Mouse (Mus musculus) layer of hippocampus, adult 8-10 months (tissue): ENCODE results near the gene Ppox. TPM values are rescaled to one million over a fixed set of nuclear protein-coding genes. Genes with fewer than 3 reads are reported as not detected.

ENCODE experiments used
- DNase-seq, 2 experiments: peaks; one replicate each; pipeline ENCODE4 v3.0.0; 2022; ENCODE audit warnings: low spot score in 2 of 2
- total RNA-seq, 4 experiments: library from RNA; stranded (reverse); gene quantifications; 2 replicates each; pipeline ENCODE4 v1.2.4; 2022

The Ppox gene
- total RNA-seq, 4 experiments from 2014 or later: 28.5 to 37.1 (median 33.3) TPM

DNA sequence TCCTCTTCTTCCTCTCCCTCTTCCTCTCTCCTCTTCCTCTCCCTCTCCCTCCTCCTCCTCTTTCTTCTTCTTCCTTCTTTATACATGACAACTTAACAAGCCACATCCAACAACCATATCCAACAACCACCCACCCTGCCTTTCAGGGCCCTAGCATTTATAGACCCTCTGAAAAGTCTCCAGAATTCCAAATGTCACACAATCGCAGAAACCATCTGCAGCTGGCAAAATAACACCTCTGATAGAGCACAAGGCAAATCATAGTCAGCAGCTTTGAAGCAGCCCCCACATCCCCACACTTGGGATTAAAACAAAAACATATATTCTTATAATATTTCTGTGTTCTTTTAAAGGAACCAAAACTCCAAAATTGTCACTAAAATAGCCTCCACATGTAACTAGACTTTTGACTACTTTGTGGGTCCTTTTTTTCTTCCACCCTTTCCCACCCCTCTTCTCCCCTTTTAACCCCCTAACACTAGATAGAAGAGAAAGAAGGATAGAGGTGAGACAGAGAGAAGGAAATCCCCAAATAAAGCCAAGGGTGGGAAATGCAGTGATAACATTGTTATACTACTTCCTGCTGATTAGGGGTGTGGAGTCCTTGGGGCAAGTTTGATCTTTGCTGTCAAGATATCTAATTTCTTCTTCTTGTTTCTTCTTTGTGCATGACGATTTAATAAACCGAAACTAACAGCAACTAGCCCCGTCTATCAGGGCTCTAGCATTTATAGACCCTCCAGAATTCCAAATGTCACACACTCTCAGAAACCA is 14.8 kb downstream of the Ppox start:
- no peak for DNase-seq

DNA sequence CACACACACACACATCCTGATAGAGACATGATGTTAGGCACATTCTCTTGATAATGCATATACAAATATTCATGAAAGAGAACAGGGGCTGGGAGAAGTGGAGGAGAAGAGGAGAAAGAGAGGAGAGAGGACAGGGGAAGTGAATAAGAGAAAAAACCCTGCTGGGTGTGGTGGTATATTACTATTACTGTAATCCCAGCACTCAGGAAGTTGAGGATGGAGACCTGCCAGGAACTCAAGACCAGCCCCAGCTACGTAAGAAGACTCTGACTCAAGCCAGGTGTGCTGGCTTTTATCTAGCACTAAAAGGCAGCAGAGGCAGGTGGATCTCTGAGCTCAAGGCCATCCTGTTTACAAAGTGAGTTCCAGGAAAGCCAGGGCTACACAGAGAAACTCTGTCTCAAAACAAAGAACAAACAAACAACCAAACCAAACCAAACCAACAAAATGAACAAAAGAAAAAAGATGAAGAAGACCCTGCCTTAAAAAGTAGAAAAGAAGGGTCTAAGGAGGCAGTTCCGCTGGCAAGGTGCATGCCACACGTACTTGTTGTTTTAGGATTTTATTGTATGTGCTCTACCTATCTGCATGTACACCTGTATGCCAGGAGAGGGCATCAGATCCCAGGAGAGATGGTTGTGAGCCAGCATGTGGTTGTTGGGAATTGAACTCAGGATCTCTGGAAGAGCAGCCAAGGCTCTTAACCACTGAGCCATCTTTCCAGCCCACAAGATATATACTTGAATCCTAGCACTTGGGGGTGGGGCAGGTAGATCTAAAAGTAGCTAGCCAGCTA is 17.1 kb downstream of the Ppox start:
- DNase-seq: no peak

DNA sequence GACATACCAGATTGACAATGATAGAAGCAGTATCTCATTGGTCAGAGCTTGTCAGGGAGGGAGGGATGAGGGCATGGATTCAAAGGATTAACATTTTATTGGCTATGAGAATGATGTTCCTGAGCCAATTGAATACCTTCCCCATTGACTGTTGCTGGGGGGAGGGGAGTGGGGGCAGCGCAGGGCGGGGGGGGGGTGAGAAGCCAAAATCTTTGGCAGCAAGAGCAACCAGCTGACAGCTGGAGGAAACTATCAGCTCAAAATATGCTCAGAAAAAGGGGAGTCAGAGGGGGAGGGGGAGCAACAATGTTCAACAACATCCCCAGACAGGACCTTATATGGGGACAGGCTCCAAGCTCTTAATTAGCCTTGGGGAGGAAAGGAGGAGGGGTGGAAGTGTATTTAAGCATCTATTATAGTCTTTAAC is 17.8 kb downstream of the Ppox start:
- DNase-seq: no peak

DNA sequence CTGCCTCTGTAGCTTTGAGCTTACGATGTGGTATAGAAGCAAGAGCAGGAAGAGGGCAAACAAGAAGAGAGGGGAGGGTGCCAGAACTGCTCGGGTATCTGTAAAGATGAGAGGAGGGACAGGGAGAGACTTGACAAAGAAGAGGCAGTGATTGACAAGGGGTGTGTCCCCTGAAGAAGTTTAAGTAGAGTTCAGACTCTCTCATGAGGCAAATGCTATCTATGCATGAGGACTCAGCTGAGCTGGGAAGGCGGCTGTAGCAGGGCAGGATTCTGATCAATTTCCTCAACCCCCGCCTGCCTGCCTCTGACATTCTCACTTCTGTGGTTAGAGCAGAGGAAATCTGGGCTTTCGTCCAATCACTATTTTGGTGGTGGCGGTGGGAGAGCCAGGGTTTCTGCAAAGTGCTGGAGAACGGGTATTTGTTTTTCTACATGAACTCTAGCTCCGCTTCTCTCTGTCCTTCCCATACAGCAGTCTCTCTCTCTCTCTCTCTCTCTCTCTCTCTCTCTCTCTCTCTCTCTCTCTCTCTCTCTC is 18.3 kb downstream of the Ppox start:
- peak; percentile 86 to 89 for DNase-seq

DNA sequence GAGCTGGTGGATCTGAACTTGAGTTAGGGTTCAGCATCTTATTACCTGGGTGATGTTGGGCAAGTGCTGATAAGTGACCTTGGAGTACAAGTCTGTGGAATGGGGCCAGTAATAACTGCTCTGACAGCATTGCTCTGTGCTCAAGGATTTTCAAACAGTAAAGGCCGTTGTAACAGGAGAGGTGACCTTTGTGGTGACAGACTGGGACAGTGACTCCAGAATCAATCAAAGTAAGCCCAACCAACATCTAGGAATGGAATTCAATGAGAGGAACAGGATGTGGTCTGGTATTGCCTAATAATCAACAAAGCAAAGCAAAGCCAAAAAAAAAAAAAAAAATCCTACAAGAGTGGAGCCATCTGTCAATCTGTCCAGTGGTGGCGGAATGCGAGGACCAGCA is 20.7 kb downstream of the Ppox start:
- no peak for DNase-seq

DNA sequence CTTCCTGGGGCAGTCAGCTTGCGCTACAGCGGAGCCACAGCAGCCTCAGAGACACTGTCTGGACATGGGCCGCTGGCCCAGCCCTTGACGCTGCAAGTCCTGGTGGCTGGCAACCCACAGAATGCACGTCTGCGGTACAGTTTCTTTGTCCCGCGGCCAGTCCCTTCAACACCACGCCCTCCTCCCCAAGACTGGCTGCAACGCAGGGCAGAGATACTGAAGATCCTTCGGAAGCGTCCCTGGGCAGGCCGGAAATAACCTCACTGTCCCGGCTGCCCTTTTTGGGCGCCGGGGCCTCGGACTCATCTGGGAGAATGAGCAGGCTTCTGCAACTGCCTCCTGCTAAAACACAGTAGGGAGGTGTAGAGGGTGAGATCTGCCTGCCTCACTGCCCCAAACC is 22.1 kb downstream of the Ppox start:
- DNase-seq: no peak

DNA sequence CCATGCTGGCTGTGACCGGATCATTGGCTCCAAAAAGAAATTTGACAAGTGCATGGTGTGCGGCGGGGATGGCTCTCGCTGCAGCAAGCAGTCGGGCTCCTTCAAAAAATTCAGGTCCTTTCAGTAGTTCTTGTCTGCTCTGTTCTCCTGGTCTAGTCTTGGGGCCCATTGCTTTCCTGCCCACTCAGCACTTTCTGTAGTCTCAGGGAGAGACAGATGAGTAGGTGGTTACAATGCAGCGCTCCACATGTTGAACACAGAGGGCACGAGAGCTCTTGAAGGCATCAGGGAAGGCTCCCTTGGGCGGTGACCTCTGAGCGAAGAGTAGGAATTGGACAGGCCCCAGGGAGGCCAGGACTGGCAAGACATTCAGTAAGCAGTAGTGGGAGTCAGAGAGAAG is 23.2 kb downstream of the Ppox start:
- no peak for DNase-seq

DNA sequence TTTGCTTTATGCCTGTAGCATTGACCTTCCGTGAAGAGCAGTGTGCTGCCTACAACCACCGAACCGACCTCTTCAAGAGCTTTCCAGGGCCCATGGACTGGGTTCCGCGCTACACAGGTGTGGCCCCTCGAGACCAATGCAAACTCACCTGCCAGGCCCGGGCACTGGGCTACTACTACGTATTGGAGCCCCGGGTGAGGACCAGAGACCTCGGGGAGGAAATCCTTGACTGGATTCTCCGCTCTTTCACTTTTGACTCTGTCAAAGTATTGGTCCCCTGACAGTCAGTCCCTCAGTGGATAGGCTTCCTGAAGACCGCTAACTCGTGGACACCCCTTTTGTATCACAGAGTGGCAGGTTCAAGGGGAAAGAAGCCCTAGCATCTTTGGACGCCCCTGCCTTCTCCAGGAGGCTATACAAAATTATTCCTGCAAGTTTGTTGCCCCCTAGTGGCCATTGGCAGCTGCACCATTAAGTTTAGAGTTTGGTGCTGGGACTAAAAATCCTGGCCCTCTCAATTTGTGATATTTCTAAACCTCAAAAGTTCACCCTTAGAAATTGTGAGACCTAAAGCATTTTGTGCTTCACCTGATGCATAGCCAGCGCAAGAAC is 23.9 kb downstream of the Ppox start:
- DNase-seq: peak in 1 of 2 experiments; percentile 68

DNA sequence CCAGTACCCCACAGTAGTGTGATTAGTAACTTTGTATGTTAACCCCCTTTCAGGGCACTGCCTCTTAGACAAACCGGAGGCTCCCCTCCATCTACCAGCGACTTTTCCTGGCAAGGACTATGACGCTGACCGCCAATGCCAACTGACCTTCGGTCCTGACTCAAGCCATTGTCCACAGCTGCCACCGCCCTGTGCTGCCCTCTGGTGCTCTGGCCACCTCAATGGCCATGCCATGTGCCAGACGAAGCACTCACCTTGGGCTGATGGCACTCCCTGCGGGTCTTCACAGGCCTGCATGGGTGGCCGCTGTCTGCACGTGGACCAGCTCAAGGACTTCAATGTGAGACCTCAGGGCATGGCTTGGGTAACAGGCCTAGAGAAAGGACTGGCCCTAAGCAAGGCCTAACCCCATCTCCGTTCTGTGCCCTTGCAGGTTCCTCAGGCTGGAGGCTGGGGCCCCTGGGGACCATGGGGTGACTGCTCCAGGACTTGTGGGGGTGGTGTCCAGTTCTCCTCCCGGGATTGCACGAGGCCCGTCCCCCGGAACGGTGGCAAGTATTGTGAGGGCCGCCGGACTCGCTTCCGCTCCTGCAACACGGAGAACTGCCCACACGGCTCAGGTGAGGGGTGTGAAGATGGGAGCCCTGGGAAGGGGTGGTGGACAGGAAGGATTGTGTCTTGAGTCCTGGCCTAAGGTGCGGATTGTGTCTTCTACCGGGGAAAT is 24.7 kb downstream of the Ppox start:
- no peak for DNase-seq

DNA sequence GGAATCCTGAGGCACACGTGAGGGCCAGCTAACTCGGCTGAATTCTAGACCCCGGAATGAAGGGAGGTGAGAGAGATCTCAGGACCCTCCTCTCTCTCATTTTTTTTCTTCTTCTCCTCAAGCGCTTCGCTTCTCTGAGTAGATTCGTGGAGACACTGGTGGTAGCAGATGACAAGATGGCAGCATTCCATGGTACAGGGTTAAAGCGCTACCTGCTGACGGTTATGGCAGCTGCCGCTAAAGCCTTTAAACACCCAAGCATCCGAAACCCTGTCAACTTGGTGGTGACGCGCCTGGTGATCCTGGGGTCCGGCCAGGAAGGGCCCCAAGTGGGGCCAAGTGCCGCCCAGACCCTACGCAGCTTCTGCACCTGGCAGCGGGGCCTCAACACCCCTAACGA is 28.6 kb downstream of the Ppox start:
- DNase-seq: no peak

DNA sequence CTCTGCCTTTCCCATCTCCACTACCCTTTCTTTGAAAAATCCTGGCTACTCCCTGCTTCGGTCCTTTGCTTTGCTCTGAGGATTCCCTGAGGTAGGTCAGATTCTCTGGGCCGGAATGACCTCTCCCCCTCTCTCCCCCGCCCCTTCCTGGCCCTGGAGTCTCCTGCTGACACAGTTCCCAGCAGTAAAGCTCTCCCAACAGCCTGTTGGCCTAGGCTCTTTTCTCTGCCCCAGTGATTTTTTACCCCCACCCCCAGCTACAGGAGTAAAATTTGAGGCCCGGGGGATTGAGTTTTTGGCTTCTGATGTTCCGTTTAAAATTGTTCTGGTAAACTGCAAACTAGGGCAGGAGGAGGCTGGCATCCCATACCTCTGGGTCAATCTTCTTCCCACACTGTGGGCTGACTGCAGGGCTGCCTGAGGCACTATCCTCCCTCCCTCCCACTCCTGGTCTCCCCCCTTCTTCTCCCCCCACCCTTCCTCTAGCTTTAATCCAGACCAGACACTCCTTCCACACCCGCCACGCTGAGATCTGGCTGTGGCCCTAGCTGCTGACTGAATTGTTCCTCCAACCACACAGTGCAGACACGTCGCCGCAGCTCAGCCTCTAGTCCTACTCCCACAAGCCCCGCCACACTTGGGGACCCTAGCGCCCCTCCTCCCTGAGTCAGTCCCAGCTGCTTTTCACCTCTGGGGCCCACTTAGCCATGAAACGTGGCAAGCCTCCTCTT is 29.2 kb downstream of the Ppox start:
- DNase-seq: no peak

DNA sequence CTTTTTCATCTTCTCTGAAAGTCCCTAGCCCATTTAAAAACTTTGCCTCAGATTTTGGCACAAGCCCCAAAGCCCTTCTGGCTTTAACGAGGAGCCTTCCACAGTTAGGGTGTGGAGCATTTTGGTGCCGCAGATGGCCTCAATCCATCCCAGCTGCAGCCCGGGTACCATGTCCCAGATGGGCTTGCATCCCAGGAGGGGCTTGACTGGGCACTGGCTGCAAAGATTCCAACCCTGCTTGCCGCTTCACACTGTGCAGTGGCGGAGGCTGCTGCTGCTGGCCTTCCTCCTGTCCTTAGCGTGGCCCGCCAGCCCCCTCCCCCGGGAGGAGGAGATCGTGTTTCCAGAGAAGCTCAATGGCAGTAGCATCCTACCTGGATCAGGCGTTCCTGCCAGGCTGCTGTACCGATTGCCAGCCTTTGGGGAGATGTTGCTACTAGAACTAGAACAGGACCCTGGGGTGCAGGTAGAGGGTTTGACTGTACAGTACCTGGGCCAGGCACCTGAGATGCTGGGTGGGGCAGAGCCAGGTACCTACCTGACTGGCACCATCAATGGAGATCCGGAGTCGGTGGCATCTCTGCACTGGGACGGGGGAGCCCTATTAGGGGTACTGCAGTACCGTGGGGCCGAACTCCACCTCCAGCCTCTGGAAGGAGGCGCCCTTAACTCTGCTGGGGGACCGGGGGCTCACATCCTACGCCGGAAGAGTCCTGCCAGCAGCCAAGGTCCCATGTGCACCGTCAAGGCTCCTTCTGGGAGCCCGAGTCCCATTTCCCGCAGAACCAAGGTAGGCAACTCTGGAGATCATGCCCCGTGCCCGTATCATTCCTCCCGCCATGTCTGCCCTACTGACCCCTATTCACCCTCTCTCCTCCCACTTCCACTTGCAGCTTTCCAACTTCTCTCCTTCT is 30.0 kb downstream of the Ppox start, which contains the start of gene Ndufs2:
Ndufs2 (minus strand) TSS at position 709 of the 914 bp plus-strand sequence.
- no peak for DNase-seq

DNA sequence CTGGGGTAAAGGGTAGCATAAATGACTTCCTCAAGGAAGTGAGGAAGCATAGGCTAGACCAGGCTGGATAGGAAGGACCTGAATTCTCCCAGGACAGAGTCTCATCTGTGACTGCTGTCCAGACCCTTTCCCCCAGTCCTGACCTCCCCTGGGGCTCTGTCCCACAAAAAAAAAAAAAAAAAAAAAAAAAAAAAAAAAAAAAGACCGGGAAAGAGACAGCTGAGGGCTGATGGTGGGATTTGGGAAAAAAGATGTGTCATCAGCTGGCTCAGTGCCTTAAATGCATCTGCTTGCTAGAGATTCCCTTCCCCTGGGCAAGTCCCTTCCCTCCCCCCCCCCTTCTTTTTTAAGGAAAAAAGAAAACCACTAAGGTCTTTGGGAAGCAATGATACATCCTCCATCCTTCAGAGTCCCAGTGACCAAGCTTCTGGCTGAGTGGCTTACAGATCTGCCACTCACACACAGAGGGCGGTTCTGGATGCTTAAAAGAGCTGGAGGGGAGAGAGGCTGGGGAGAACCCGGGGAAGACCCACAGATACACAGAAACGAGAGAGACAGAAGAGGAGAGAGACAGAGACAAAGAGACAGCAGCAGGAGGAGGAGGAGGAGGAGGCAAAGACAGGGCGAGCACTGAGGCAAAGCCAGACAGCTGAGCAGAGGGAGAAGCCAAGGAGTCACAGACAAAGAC is 30.9 kb downstream of the Ppox start, which contains the start of gene Adamts4:
Adamts4 (plus strand) TSS at position 509 of the 688 bp plus-strand sequence.
- DNase-seq: peak in 1 of 2 experiments; percentile 58

DNA sequence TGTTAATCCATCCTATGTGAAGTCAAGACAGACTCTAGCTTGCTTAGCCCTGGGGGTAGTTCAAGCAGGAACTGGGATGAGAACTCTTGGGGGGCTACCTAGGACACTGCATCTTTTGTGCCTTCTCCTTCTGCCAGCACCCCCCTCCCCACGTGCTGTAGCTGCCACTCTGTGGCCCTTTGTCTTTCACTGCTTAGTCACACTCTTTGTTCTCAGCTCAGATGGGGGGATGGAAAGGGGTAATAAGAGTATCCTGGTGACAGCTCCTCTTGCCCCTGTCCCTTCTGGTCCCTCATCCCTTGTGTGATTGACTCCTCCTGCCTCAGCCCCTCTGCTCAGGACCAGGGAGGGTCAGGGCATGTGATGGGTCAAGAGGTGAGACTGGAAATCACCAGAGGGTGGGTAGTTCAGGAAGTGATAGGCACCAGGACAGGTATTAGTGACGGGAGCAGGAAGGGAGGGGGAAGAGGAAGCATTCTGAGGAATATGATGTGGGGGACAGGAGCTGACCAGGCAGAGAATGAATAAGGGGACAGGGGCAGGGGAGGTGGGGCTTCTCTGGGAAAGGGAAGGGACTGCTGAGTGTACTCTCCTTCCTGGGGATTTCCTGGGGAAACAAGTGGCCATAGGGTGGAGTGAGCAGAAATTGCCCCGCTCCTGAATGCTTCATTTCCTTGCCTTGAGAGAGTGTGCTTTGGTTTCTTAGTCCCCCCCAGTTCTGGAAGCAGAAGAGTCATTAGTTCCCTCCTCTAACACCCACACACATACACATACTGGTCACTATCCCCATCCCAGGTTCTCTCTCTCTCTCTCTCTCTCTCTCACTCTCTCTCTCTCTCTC is 32.4 kb downstream of the Ppox start:
- DNase-seq: peak in 1 of 2 experiments; percentile 65

DNA sequence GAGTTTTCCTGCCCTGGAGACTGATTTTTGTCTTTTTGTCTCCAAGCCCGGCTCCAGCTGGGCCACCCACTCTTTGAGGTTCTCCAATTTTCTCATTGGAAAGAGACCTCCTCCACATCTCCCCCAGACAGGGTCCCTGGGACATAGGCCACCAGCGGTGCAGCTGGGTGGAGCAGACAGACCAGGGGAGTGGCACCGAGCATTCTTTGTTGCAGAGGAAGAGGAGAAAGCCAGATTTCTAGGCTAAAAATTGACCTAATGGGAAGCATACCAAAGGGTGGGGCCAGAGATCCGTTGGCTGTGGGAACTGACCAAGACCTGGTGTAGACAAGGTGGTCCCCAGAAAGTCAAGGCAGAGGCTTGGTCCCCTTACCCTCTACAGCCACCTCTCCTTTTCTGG is 33.1 kb downstream of the Ppox start:
- DNase-seq: no peak

DNA sequence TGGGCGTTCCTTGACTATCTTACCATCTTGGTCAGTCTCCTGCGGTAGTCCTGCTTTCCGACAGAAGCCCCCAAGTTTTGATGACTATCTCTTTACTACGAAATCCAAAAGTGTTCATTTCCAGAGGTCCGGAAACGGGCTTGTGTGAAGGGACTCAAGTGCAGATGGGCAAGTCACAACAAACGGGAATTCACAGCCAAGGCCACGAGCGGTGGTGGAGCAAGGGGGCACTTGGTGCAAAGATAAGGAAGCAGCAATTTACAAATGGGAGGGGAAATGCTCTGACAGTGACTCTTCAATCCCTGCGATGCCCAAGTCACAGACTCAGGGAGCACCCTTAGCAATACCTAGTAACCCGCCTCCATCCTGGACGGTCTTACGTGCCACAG is 33.5 kb downstream of the Ppox start:
- no peak for DNase-seq

DNA sequence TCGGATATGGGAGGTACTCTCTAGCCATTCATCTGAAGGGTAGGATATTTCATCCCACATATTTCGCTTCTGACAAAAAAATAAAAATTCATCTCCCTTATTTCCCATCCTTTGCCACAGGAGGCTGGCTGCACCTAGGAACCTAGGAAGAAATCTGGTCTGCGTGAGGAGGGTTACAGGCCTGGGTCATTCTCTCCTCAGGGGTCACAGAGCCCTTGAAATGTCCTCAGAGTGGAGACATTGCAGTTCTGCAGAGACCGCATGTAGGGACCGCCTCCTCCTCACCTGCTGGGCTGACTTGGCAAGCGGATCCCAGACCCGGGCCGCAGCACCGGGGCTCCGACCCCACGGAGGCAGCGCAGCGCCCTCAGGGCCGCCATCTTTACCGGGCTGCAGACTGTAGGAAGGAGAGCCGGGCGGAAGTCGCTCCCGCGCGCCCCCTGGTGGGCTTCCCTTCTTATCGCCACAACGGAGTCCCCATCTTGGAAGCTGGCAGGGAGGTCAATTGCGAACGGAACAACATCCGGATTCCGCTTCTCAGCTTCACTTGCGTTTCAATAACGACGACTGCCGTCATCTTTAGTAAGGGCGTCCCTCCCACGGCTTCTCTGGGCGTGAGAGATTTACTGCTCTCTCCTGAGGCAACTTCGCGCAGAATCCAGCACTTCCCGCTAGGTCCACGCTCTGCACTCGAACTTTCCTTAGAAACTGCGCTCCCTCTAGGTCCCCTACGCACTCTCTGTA is 34.1 kb downstream of the Ppox start:
- DNase-seq: peak; percentile 97 to 98
